Mouse (Mus musculus) layer of hippocampus, postnatal 36 days (tissue): ENCODE results near the gene Sema3b. TPM values are rescaled to one million over a fixed set of nuclear protein-coding genes. Genes with fewer than 3 reads are reported as not detected.
A peak's percentile ranks its signal among the peaks of the same experiment; 100 is the strongest.

Experiments used
- DNase-seq, 2 experiments: peaks; one replicate each; pipeline ENCODE4 v3.0.0; 2022
- total RNA-seq, 2 experiments: library from RNA; stranded (reverse); gene quantifications; 2 replicates each; pipeline ENCODE4 v1.2.3; 2021

Gene Sema3b
- total RNA-seq, 2 experiments from 2014 or later, result 1.7 to 2.2 TPM

DNA sequence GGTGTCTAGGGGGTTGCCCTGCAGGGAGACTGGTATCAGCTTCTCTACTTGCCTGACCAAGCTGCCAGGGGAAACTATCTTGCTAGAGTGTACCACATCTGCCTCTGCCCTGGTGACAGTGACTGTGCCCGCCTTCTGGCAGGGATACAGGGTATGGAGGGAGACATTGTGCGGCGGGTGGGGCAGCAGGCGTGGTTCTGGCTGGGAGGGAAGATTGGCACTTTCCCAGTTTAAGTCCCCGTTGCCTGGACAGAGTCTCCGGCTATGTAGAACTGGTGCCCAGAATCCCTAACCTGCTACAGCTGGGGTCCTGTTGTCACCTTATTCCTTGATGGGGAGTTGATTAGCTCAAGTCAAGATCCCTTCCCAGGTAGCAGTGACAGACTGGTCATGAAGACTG is 23.4 kb upstream of the Sema3b start:
- peak in 1 of 2 experiments; percentile 42 for DNase-seq

DNA sequence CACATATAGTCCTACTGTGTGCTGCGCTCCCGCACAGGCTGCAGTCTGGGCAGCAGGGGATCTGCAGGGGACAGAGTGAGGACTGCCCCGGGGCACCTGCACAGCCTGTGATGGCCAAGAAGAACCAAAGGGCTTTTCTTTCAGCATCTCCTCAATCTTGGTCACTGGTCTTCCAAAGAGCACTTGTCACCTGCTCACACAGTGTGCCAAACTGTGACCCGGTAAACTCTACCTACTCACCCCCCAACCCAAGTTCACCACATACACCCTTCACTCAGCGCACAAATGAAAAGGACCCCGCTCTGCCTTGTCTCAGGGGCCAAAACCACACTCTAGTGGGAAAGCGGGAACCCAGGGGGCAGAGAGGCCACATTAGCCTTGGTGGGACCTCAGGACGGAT is 22.8 kb upstream of the Sema3b start:
- no peak for DNase-seq

DNA sequence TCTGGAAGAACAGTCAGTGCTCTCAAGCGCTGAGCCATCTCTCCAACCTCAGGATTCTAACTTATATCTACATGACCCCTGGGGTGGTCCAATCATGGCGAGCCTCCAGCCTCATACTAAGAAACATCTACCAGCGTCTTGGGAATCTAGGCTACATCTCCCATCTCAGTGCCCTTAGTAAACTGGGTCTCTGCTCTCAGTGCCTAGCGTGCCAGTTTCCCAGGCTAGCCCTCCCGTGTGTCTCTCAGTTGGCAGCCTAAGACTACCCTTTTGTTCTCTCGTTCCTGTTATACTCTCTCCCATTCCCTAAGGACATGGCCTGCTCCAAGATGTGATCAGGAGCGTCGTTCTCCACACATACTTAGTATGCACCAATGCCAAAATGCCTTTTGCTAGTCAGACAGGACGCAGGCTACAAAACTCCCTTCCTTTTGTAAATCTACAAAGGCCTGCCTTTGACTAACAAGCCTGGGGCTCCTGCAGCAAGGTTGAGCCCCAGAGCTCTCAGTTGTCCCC is 22.3 kb upstream of the Sema3b start:
- DNase-seq, result no peak

DNA sequence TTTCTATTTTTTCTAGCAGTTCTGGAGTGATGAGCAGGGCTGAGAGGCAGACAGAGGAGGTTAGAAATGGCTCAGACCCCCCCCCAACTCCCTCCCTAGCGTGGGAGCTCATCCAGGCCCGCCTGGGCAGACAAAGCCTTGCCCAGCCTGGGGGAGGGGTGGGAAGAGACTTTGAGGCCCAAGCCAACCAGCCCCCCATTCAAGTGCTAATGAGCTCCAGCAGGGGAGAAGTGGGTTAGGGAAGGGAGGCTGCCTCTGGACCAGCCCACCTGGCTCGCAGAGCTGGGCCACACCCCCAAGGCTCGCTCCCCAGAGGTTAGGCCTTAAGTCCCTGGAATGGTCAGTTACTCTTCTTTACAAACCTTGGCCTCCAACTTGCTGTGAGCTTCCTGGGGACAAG is 21.5 kb upstream of the Sema3b start:
- DNase-seq, result peak; percentile 51 to 67

DNA sequence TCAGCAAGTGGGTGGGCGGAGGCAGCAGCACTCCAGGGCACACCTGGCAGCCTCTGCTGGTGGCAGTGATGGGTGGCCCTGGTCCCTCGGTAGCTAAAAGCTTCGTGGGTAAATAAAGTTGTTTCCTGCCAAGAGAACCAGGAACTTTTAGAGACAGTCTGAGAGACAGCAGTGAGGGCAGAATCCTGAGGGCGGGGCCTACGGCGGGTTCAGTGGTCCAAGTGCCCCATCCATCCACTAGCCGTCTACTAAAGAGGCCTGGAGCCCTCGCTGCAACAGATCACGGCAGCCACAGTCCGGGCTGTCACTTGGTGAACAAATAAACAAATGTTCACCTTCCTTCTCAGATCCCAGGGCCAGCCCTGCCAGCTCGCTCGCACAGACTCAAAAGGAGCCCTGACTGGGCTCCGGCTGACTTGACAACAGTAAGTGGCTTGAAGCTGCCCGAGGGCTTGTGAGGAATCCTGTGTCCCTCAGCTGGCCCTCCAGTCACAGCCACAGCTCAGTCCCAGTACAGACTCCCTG is 20.9 kb upstream of the Sema3b start:
- no peak for DNase-seq

DNA sequence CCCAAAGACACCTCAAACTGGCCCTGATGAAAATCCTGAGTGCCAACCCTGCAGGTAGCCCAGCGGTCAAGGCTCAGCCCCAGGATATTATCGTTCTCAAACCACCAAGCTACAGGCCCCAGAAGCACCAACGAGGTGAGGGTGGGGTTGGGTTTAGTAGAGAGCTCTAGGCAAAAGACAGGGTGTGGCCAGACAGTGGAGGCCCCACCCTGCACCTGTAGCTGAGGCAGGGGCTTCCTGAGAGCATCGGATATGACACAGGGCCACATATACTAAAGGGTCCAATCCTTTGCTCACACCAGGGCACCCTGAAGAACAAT is 20.3 kb upstream of the Sema3b start:
- DNase-seq, result no peak

DNA sequence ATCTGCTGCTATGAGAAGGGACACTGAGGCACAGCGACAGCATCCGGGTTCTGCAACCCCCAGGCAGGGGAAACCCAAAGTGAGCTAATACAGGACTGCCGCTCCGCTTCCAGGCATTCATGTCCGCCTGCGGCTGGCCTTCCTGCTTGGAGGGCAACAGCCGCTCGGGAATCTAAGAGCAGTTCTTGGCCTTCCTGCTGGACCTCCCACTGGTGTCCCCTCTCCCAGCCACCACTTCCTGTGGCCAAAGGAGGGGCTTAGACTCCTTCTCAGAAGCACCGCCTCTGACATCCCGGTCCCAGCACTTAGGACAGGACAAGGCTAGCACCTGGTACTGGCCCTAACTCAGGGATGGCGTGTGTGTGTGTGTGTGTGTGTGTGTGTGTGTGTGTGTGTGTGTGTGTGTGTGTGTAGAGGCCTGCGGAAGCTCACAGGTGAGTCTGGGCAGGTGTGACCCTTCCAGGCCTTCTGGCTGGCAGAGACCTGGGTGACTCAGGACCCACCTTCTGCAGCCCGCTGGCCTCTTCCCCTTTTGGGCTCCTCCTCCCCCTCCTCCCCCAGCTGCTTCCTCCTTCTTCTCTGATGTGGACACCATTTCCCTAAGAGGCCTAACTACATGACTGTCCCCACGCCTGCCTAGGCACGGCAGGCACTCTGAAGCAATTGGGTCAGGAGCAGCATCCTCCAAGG is 19.8 kb upstream of the Sema3b start:
- DNase-seq, result no peak

DNA sequence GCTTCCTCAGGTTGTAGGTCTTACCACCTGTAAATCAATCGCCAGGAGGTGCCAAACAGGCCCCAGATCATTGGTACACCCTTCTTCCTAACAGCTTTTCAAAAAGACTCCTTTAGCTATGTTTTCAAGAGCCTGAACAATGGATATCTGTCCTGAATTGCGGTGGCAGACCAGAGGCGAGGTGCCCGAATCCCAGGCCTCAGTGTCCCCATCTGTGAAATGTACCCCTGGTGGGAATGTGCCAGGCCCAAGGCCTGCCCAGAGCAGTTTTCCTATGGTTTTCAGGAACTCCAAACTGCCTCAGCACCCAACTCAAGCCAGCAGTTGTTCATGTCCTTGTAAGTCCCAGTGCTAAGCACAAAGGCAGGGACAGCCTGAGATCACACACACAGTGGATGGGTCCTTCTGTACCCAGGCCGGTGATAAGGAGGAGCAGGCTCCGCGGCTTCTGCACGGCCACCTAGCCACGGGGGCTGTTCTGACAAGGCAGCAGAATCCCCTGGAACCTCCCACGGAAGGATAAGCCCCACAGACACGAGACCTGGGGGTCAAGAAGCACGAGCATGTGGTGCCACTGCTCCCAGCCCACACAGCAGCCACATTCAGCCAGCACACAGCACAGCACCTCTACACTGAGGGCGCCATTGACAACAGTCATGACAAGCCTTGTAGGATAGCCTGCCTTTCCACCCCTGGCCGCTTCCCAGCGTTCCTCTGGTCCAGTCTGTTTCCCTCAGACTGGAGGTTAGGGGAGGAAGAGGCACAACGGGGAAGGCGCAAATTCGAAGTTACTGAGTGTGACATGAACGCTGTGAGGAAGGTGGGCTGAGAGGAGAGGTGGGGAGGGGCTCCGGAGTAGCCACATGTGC is 18.6 kb upstream of the Sema3b start:
- no peak for DNase-seq

DNA sequence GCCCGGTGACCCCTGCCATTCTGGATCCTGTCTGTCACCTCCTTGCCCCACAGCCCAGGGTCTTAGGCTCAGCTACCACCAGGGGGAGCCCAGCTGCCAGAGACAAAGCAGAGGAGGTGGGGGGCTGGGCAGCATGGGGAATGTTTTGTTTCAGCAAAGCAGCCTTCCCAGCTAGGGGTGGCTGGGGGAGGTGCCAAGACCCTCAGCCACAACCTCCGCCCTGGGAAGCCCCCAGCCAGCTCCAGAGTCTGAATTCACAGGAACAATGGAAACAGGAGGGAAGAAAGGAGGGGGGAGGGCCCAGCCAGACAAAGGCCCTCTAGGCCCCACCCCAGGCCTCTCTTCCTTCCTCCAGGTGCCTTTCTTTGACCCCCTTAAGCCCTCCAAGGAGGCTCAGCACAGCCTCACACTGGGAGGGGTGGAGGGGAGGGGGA is 17.8 kb upstream of the Sema3b start:
- DNase-seq, result peak; percentile 76 to 78

DNA sequence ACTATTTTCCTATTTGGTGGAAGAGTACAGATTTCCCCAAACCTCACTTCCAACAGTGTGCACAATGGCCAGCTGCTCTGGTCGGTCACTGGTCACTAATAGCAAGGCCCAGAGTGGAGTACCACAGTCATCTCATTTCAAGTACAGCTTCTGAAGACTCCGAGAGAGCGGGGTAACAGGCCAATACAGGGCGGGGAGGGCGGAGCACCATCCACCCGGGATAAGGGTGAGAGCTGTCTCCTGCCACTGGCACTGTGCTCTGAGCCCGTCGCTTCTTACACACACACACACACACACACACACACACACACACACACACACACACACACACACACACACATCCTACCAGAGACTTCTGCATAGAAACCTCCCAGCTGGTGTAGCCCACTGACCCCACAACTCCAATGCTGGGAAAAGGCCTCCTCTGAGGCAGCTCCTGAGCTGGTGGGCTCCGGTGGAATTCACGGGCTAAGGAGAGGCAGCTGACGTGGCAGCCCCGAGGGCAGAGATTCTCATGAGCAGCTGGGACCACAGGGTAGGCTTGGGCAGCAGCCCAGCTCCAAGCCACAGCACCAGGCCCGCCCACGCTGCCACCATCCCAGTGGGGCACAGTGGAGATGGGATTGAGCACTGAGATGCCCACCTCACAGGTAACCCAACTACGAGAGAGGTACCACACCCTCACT is 17.3 kb upstream of the Sema3b start:
- DNase-seq, result no peak

DNA sequence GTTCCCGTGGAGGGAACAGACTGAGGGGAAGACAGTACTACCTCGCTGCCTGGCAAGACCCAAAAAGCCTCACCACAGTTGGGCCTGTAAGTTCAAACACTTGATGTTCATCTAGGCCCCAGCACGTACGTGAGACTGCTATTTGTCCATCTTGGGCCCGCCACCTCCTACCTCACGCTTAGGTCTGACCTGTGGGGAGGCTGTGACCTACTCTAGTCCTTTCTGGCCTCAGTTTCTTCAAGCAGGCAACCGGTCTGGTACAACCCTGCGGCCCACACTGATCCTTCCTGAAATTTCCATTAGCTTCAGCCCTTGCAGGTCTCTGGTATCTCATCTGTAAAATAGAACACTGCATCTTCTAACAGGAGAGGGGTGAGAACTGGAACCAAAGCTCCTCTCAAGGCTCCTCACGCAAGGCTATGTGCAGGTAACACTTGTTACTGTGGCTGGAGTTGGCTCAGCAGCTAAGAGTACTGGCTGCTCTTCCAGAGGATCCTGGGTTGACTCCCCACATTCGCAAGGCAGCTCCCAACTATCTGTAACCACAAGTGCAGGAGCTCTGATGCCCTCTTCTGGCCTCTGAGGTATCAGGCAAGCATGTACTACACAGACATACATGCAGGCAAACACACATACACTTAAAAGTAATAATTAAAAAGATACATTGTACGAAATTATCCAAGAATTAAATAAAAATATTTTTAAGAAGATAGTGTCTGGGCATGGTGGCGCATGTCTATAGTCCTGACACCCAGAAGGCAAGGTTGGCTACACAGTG is 16.5 kb upstream of the Sema3b start:
- DNase-seq, result no peak

DNA sequence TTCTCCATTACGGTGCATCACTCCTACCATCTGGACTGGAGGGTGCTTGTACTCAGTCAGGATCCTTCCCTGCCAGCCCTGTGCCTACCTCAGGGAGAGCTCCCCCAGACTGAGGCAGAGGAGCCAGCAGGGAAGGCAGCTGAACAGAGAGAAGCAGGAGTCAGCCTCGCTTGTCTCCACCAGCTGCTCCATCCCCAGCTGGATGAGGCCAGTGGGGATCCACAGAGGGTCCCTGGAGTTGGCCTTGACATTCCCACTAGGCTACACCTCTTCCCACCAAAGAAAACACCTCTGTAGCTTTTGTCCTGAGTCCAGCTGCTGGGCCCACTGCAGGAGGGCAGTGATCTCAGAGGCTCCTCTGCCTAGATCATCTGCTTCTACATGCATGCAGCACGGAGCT is 15.9 kb upstream of the Sema3b start:
- DNase-seq, result no peak

DNA sequence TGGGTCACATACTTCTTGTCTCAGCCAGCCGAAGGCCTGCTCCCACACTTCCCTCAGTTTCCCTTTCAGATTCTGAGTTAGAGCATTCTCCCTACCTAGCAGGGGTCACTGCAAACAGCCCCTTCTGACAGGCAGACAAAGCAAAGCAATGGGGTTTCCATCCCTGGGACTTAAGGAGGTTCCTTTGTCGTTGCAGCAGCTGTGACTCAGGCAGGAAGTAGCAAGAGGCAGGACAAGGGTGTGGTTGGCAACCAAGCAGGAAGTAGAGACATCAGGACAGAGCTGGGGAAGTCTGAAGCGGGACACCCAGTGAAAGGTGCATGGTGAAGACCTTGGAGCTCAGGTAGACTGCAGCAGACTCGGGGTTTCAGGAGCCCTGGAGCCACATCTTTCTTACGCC is 15.5 kb upstream of the Sema3b start:
- DNase-seq, result no peak

DNA sequence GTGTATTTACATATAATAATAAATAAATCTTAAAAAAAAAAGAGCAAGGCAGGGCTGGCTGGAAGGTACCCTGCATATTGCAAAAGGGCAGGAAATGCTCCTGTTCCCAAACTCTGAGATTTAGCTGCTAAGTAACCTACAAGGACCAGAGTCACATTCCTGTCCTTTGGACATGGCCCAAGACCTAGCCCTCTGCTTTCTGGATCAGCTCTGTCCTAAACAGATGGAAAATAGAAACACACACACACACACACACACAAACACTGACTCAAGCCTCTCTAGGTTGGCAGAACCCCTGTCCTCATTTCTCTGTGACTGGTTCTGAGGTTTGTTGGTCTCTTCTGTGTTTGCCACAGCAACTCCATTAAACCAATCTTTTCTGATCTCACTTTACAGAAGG is 11.9 kb upstream of the Sema3b start:
- no peak for DNase-seq

DNA sequence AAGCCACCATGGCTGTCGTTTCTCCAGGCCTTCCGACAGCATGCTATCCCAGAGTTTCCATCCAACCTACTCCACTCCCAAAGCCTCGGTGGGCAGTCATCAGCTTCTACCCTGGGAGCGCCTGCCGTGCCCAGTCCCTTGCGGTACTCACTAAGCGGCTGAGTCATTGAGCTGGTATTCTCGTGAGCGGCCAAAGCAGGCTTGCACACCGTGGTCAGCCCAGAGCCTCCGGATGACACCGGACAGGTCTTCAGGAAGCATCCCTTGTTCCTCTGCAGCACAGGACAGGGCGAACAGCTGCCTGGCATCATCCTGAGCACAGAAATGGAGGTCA is 10.5 kb upstream of the Sema3b start:
- no peak for DNase-seq

DNA sequence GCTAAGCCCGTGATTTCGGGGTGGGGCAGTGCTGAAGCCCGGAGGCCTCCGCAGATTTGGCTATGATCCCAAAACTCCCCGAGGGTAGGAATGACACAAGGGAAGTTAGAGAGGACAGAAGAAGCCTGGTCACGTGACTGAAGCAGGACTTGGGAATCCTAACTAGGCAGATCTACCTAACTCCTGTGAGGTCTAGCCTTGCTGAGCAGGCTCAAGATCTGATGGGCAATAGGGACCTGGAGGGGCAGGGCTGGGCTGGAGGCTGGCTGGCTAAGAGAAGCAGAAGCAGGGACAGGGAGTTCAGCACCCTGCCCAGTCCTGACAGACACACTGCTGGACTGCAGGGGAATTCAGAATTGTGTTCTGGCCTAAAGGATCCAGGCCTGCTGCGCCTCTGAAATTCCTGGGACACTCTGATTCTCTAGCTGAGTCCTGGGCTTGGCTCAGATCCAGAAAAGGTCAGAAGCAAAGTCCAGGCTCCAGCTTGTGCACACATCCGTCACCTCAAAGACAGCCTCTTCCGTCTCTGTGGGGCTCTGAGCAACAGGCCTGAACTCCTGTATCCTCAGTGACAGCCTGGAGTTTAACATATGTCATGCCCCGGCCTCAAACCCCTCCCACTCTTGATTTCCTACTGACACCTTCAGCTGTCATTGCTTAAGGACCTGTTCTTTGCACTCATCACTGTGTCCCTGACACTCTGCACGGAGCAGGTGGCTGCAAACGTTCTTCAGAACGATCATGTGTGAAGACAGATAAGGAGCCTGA is 9.9 kb upstream of the Sema3b start:
- no peak for DNase-seq

DNA sequence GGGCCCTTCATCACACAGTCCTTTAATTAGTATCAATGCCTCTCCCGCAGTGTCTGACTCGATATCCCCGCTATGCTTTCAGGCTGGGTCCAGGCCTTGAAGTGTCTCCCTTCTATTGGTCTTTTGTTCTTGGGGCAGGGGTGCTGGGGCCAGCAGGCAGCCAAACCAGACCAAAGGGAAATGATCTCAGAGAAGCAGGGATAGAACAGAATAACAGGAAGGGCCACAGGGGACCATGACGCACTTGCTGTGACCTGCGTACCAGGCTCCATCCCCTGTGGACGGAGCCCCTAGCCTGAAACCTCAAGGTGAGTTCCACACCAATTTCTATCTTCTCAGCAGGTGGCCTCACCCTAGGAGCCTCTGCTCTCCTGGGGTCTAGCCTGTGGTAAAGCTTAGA is 9.1 kb upstream of the Sema3b start:
- no peak for DNase-seq

DNA sequence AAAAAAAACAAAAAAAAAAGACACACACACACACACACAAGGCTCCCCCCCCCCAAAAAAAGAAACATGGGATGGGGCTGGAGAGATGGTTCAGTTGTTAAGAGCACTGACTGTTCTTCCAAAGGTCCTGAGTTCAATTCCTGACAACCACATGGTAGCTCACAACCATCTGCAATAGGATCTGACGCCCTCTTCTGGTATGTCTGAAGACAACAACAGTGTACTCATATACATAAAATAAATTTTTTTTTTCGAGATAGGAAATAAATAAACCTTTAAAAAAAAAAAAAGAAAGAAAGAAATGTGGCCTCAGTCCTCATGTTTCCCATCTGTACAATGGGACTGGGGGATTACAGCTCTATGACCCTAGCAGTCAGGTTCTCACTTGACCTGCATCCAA is 8.4 kb upstream of the Sema3b start:
- no peak for DNase-seq

DNA sequence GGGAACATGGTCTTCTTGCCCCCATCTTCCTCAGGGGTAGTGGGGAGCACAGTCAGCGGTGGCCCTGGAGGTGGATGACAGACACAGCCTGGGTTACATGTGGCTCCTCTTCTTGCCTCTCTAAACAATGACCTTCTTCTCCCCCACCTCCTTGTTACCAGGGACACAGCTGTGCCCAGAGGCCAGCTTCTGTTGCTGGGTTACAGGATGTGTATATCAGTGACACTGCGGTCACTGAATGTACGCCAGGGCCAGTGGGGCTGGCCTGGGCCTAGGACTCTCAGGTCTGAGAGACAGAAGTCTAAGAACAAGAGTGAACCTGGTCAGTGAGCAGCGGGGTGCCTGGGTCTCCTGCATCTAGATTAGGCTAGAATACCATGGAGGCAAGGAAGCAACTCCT is 6.0 kb upstream of the Sema3b start:
- no peak for DNase-seq

DNA sequence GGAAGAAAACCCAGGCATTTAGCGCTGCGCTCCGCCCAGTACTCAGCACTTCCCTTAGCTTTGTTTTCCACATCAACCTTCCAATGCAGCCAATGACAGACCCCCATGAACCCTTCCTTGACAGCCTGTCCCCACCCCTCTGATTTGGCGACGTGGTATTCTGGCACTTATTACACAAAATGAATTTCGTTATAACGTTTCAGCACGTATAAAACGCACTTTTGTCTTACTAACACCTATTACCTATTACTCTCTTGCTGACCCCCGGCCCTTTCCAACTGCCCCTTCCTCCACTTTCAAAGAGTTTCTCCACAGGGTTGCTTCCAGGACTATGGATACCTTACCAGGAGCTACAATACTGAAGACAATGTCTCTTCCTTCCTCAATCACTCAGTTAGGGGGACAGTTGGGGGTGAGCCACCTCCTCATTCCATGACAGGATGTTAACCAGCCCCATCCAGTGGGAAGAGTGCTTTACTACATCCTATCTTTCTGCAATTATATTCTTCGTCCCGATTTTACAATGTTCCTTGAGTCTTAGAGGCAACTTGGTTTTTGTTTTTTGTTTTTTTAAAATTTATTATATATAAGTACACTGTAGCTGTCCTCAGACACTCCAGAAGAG is 4.0 kb upstream of the Sema3b start:
- DNase-seq, result no peak
